Mouse (Mus musculus): ENCODE data around the gene Adam33. TPM values are rescaled to one million over a fixed set of nuclear protein-coding genes. Genes with fewer than 3 reads are reported as not detected.

Gene Adam33
- polyA plus RNA-seq, 1 experiment from 2014 or later = 9.8 TPM

- WGBS = 34% methylated on average over 9 of the region's 9 CpGs
- ATAC-seq (ENCODE audit: insufficient number of reproducible peaks, low FRiP score) = peak; percentile 78
- peak overlapping the region; percentile 68 for H3K27ac ChIP-seq (ENCODE audit: poor library complexity, severe bottlenecking)
These were observed 34.3 kb downstream of the Adam33 start for GRCm38 (mm10) chr2:131029065-131029935.

DNA sequence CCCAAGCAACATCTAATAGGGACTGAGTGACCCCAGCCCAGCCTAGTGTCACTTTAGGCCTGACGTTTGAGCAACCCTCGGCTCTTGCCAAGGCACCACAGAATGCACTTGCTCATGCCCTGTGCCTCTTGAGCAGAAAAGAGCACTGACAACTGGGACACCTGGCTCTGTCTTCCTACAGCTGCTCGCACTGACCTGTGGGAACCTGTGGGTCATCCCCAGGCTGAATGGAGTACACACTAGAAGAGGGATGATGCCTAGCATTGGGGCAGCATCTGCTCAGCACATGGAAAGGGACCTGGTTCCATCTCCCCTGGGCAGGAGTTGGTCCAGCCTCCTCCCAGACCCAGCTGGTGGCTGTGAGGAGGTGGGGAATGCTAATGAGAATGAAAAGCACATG lies 36.7 kb downstream of the Adam33 start:
- Histone ChIP-seq H3K27ac (ENCODE audit: poor library complexity, severe bottlenecking) (no peak overlapping the region), H3K4me2 (no peak overlapping the region), H3K4me3 (no peak overlapping the region), H3K36me3 (peaks cover 34% of the 10 kb centered on the region), H3K4me1 (replicated peaks) (peaks cover 16% of the 10 kb centered on the region), H3K9me3 (replicated peaks) (no peaks in the 10 kb centered on the region), H3K27me3 (replicated peaks) (no peaks in the 10 kb centered on the region), H3K9ac (no peak overlapping the region)
- 86% methylated on average over 3 of the region's 3 CpGs for WGBS
- no peak for ATAC-seq (ENCODE audit: insufficient number of reproducible peaks, low FRiP score)

More at GRCm38 (mm10) chr2:131029065-131029935, 34.3 kb downstream of the Adam33 start:
- H3K4me3 ChIP-seq = no peak overlapping the region
- H3K27me3 ChIP-seq (replicated peaks) = no peaks in the 10 kb centered on the region
- H3K9ac ChIP-seq = no peak overlapping the region; the same call in 1 of the 2 replicates
- peaks cover 15% of the 10 kb centered on the region for H3K36me3 ChIP-seq
- 0 out of 2 replicates have a peak, but pooled peaks cover 3% of the 10 kb centered on the region for H3K9me3 ChIP-seq (replicated peaks)
- peaks cover 16% of the 10 kb centered on the region for H3K4me1 ChIP-seq (replicated peaks)
- H3K4me2 ChIP-seq = peak overlapping the region; percentile 0

GRCm38 (mm10) chr2:131025230-131025629 lies 38.4 kb downstream of the Adam33 start:
- Histone ChIP-seq H3K27me3 (replicated peaks) (no peaks in the 10 kb centered on the region), H3K36me3 (peaks cover 47% of the 10 kb centered on the region), H3K9me3 (replicated peaks) (no peaks in the 10 kb centered on the region), H3K4me2 (no peak overlapping the region), H3K27ac (ENCODE audit: poor library complexity, severe bottlenecking) (no peak overlapping the region), H3K4me1 (replicated peaks) (peaks cover 16% of the 10 kb centered on the region), H3K4me3 (no peak overlapping the region), H3K9ac (no peak overlapping the region)
- 72% methylated on average over 2 of the region's 2 CpGs for WGBS
- ATAC-seq (ENCODE audit: insufficient number of reproducible peaks, low FRiP score) = no peak

DNA sequence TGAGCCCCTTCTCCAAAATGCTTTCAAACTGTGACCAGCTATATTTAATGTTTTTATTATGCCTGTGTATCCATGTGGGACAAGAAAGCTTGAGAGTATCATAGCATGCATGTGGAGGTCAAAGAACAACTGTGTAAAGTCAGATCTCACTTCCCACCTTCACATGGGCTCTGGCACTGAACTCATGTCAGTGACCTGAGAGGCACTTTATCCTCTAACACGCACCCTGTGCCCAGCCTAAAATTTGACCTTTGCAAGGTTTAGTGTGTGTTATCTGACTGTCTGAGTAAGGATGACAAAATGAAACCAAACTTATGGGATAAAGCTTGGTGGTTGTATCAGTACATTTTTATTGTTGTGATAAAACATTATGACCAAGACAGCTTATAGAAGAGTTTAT lies 53.0 kb downstream of the Adam33 start:
- Histone ChIP-seq H3K27ac (ENCODE audit: poor library complexity, severe bottlenecking) (no peak overlapping the region), H3K9ac (no peak overlapping the region), H3K4me1 (replicated peaks) (no peaks in the 10 kb centered on the region), H3K36me3 (peaks cover 42% of the 10 kb centered on the region), H3K9me3 (replicated peaks) (no peaks in the 10 kb centered on the region), H3K4me3 (no peak overlapping the region), H3K27me3 (replicated peaks) (no peaks in the 10 kb centered on the region), H3K4me2 (no peak overlapping the region)
- ATAC-seq (ENCODE audit: insufficient number of reproducible peaks, low FRiP score) = no peak
- 74% methylated on average over 1 of the region's 1 CpGs for WGBS

- Histone ChIP-seq H3K4me3 (no peak overlapping the region), H3K9me3 (replicated peaks) (no peaks in the 10 kb centered on the region), H3K27ac (ENCODE audit: poor library complexity, severe bottlenecking) (no peak overlapping the region), H3K9ac (no peak overlapping the region), H3K36me3 (peaks cover 41% of the 10 kb centered on the region), H3K27me3 (replicated peaks) (no peaks in the 10 kb centered on the region), H3K4me1 (replicated peaks) (no peaks in the 10 kb centered on the region), H3K4me2 (no peak overlapping the region)
- no peak for ATAC-seq (ENCODE audit: insufficient number of reproducible peaks, low FRiP score)
- 62% methylated on average over 2 of the region's 2 CpGs for WGBS
These were observed 54.5 kb downstream of the Adam33 start for GRCm38 (mm10) chr2:131009123-131009522.

Small RNA genes within 50 kb of the gene (microRNA-seq; reads per million reads assigned to microRNA genes)
- not detected for gene Mir6973b

Other genes with a start within 250 kb of the Adam33 start
- gene 4930402H24Rik, start 157.4 kb downstream of the Adam33 start, polyA plus RNA-seq (2016; fragmentation: Nextera tagmentation; extraction: Ambion mirVana) = 61.1 and 66.5 TPM in 2 replicates
- gene Atrn, start 157.3 kb downstream of the Adam33 start, polyA plus RNA-seq (2016; fragmentation: Nextera tagmentation; extraction: Ambion mirVana) = 7.2 and 10.1 TPM in 2 replicates
- gene Gfra4, start 20.7 kb downstream of the Adam33 start, polyA plus RNA-seq (2016; fragmentation: Nextera tagmentation; extraction: Ambion mirVana) = 3.3 and 3.8 TPM in 2 replicates
- 0.08 and 0.14 TPM in 2 replicates for gene Siglec1, start 23.0 kb upstream of the Adam33 start, polyA plus RNA-seq (2016; fragmentation: Nextera tagmentation; extraction: Ambion mirVana)
- gene Hspa12b, start 63.5 kb upstream of the Adam33 start, polyA plus RNA-seq (2016; fragmentation: Nextera tagmentation; extraction: Ambion mirVana) = 8.7 and 8.9 TPM in 2 replicates
- not detected in 2 replicates for gene Gm11037, start 69.7 kb upstream of the Adam33 start, polyA plus RNA-seq (2016; fragmentation: Nextera tagmentation; extraction: Ambion mirVana)
- 69.2 and 69.6 TPM in 2 replicates for gene 1700037H04Rik, start 96.3 kb upstream of the Adam33 start, polyA plus RNA-seq (2016; fragmentation: Nextera tagmentation; extraction: Ambion mirVana)
- 6.9 and 7.2 TPM in 2 replicates for gene Cenpb, start 116.3 kb upstream of the Adam33 start, polyA plus RNA-seq (2016; fragmentation: Nextera tagmentation; extraction: Ambion mirVana)
- 38.7 and 39.1 TPM in 2 replicates for gene Cdc25b, start 123.1 kb upstream of the Adam33 start, polyA plus RNA-seq (2016; fragmentation: Nextera tagmentation; extraction: Ambion mirVana)
- 1.2 and 1.3 TPM in 2 replicates for gene Spef1, start 123.5 kb upstream of the Adam33 start, polyA plus RNA-seq (2016; fragmentation: Nextera tagmentation; extraction: Ambion mirVana)
- 30.1 and 32.0 TPM in 2 replicates for gene Ap5s1, start 143.3 kb upstream of the Adam33 start, polyA plus RNA-seq (2016; fragmentation: Nextera tagmentation; extraction: Ambion mirVana)
- gene Mavs, start 170.2 kb upstream of the Adam33 start, polyA plus RNA-seq (2016; fragmentation: Nextera tagmentation; extraction: Ambion mirVana) = 20.3 and 20.6 TPM in 2 replicates
- gene Pank2, start 198.7 kb upstream of the Adam33 start, polyA plus RNA-seq (2016; fragmentation: Nextera tagmentation; extraction: Ambion mirVana) = 37.1 and 37.6 TPM in 2 replicates